Mouse (Mus musculus) frontal cortex, postnatal 14 days (tissue): ENCODE data around the gene Mmp25.
"Not testable (repeated sequence)": the region's sequence is repeated elsewhere in the genome, so short reads cannot be mapped to it uniquely, and the experiment has no call there.

ENCODE experiments used
- DNase-seq, 2 experiments: peaks; one replicate each; pipeline ENCODE4 v3.0.0; 2022; ENCODE audit warnings: low spot score in 2 of 2

Mmp25 gene

GRCm38 (mm10) chr17:23600641-23601622 is 44.1 kb downstream of the Mmp25 start, which contains the start of gene Zscan10:
Zscan10 (plus strand) TSS chr17:23600856.
- no peak for DNase-seq

GRCm38 (mm10) chr17:23599605-23600063 is 45.4 kb downstream of the Mmp25 start:
- no peak for DNase-seq

- DNase-seq: peak; percentile 43 to 64
Observed at GRCm38 (mm10) chr17:23598582-23599552, 46.2 kb downstream of the Mmp25 start, which contains the start of gene Zfp13. Zfp13 (minus strand) TSS chr17:23599487.

GRCm38 (mm10) chr17:23595139-23595538 is 49.9 kb downstream of the Mmp25 start:
- DNase-seq: not testable (repeated sequence)

GRCm38 (mm10) chr17:23592926-23593300 is 52.2 kb downstream of the Mmp25 start:
- DNase-seq: no peak

- peak; percentile 92 for DNase-seq
Observed at GRCm38 (mm10) chr17:23592208-23592925, 52.7 kb downstream of the Mmp25 start.

GRCm38 (mm10) chr17:23587253-23587652 is 57.8 kb downstream of the Mmp25 start:
- no peak for DNase-seq

GRCm38 (mm10) chr17:23585721-23586491 is 59.2 kb downstream of the Mmp25 start:
- DNase-seq: peak in 1 of 2 experiments; percentile 60

GRCm38 (mm10) chr17:23584786-23585185 is 60.3 kb downstream of the Mmp25 start:
- no peak for DNase-seq
